Mouse (Mus musculus) lung, postnatal 14 days (tissue): ENCODE data around the gene Blnk.

ENCODE experiments used
- DNase-seq: peaks from one replicate; pipeline ENCODE4 v3.0.0; 2021

The Blnk gene

GRCm38 (mm10) chr19:40994057-40994585 is at the start of gene Blnk:
Blnk (minus strand) TSS chr19:40994535.
- peak; percentile 59 for DNase-seq

- DNase-seq: no peak
Measured at GRCm38 (mm10) chr19:41039110-41039509, 44.8 kb upstream of the Blnk start.

- DNase-seq: no peak
Measured at GRCm38 (mm10) chr19:41035809-41036551, 41.6 kb upstream of the Blnk start.

- no peak for DNase-seq
Measured at GRCm38 (mm10) chr19:41031869-41032268, 37.5 kb upstream of the Blnk start.

GRCm38 (mm10) chr19:41031009-41031408 is 36.7 kb upstream of the Blnk start:
- DNase-seq: peak; percentile 16

- no peak for DNase-seq
Measured at GRCm38 (mm10) chr19:41030161-41030560, 35.8 kb upstream of the Blnk start.

- DNase-seq: no peak
Measured at GRCm38 (mm10) chr19:41029219-41029618, 34.9 kb upstream of the Blnk start, which contains the start of gene Dntt. Dntt (plus strand) TSS chr19:41029275.

- no peak for DNase-seq
Measured at GRCm38 (mm10) chr19:41027601-41028000, 33.3 kb upstream of the Blnk start.

- no peak for DNase-seq
Measured at GRCm38 (mm10) chr19:41027024-41027423, 32.7 kb upstream of the Blnk start.

GRCm38 (mm10) chr19:41026551-41026950 is 32.2 kb upstream of the Blnk start:
- DNase-seq: no peak

GRCm38 (mm10) chr19:41022244-41022643 is 27.9 kb upstream of the Blnk start:
- no peak for DNase-seq

- no peak for DNase-seq
Measured at GRCm38 (mm10) chr19:41020537-41020936, 26.2 kb upstream of the Blnk start.

- no peak for DNase-seq
Measured at GRCm38 (mm10) chr19:41019164-41019675, 24.9 kb upstream of the Blnk start.

- DNase-seq: peak; percentile 61
Measured at GRCm38 (mm10) chr19:41015951-41016716, 21.8 kb upstream of the Blnk start.

GRCm38 (mm10) chr19:41014003-41014402 is 19.7 kb upstream of the Blnk start:
- no peak for DNase-seq

GRCm38 (mm10) chr19:41013591-41013990 is 19.3 kb upstream of the Blnk start:
- no peak for DNase-seq

GRCm38 (mm10) chr19:41011676-41012075 is 17.3 kb upstream of the Blnk start:
- DNase-seq: no peak

GRCm38 (mm10) chr19:41008674-41009395 is 14.5 kb upstream of the Blnk start:
- DNase-seq: no peak

- no peak for DNase-seq
Measured at GRCm38 (mm10) chr19:41007733-41008132, 13.4 kb upstream of the Blnk start.

GRCm38 (mm10) chr19:41007326-41007725 is 13.0 kb upstream of the Blnk start:
- no peak for DNase-seq

GRCm38 (mm10) chr19:41006621-41007020 is 12.3 kb upstream of the Blnk start:
- DNase-seq: no peak

GRCm38 (mm10) chr19:41003694-41004315 is 9.5 kb upstream of the Blnk start:
- DNase-seq: no peak

GRCm38 (mm10) chr19:40999569-40999968 is 5.2 kb upstream of the Blnk start:
- no peak for DNase-seq
